Mouse (Mus musculus) urinary bladder, adult 2 months (tissue): Measurements from ENCODE around the gene Efnb2. TPM values are rescaled to one million over a fixed set of nuclear protein-coding genes. Genes with fewer than 3 reads are reported as not detected.

Experiments
- DNase-seq: peaks from one replicate; pipeline ENCODE4 v3.0.0; 2022; ENCODE audit warnings: low spot score
- polyA plus RNA-seq: library from polyadenylated mRNA; depleted of rRNA; stranded (reverse); fragments of >200 nt; gene quantifications from 2 replicates; pipeline ENCODE4 v1.2.3, GENCODE M21; 2012

Efnb2 gene
- polyA plus RNA-seq, 1 experiment, result 27.6 TPM

GRCm38 (mm10) chr8:8613844-8614243 is 47.2 kb downstream of the Efnb2 start:
- no peak for DNase-seq

GRCm38 (mm10) chr8:8611928-8612327 is 49.1 kb downstream of the Efnb2 start:
- DNase-seq, result no peak

- no peak for DNase-seq
These were observed 51.3 kb downstream of the Efnb2 start for GRCm38 (mm10) chr8:8609791-8610190.

- DNase-seq, result no peak
These were observed 51.9 kb downstream of the Efnb2 start for GRCm38 (mm10) chr8:8609141-8609540.

GRCm38 (mm10) chr8:8605621-8606020 is 55.4 kb downstream of the Efnb2 start:
- DNase-seq, result no peak

GRCm38 (mm10) chr8:8603875-8604274 is 57.2 kb downstream of the Efnb2 start:
- no peak for DNase-seq

GRCm38 (mm10) chr8:8602616-8603461 is 58.2 kb downstream of the Efnb2 start:
- peak; percentile 40 for DNase-seq

- no peak for DNase-seq
These were observed 61.1 kb downstream of the Efnb2 start for GRCm38 (mm10) chr8:8599931-8600330.

- no peak for DNase-seq
These were observed 63.6 kb downstream of the Efnb2 start for GRCm38 (mm10) chr8:8597434-8597833.

GRCm38 (mm10) chr8:8595831-8596611 is 65.0 kb downstream of the Efnb2 start:
- no peak for DNase-seq

- no peak for DNase-seq
These were observed 67.2 kb downstream of the Efnb2 start for GRCm38 (mm10) chr8:8593812-8594211.

- DNase-seq, result no peak
These were observed 67.7 kb downstream of the Efnb2 start for GRCm38 (mm10) chr8:8593371-8593770.

- no peak for DNase-seq
These were observed 68.7 kb downstream of the Efnb2 start for GRCm38 (mm10) chr8:8592331-8592730.

- no peak for DNase-seq
These were observed 77.1 kb downstream of the Efnb2 start for GRCm38 (mm10) chr8:8583981-8584377.

GRCm38 (mm10) chr8:8583290-8583980 is 77.6 kb downstream of the Efnb2 start:
- DNase-seq, result no peak

GRCm38 (mm10) chr8:8577770-8578303 is 83.2 kb downstream of the Efnb2 start:
- no peak for DNase-seq

GRCm38 (mm10) chr8:8576833-8577232 is 84.2 kb downstream of the Efnb2 start:
- DNase-seq, result no peak

- DNase-seq, result no peak
These were observed 84.8 kb downstream of the Efnb2 start for GRCm38 (mm10) chr8:8576286-8576685.

- no peak for DNase-seq
These were observed 86.2 kb downstream of the Efnb2 start for GRCm38 (mm10) chr8:8574521-8575499.

GRCm38 (mm10) chr8:8572272-8572671 is 88.8 kb downstream of the Efnb2 start:
- DNase-seq, result no peak
